Mouse (Mus musculus) ovary, adult 18-20 months (tissue): ENCODE results near the gene Hapln2.

ENCODE experiments used
- DNase-seq: peaks from one replicate; pipeline ENCODE4 v3.0.0; 2022; ENCODE audit warnings: low spot score, mixed read lengths

The Hapln2 gene

DNA sequence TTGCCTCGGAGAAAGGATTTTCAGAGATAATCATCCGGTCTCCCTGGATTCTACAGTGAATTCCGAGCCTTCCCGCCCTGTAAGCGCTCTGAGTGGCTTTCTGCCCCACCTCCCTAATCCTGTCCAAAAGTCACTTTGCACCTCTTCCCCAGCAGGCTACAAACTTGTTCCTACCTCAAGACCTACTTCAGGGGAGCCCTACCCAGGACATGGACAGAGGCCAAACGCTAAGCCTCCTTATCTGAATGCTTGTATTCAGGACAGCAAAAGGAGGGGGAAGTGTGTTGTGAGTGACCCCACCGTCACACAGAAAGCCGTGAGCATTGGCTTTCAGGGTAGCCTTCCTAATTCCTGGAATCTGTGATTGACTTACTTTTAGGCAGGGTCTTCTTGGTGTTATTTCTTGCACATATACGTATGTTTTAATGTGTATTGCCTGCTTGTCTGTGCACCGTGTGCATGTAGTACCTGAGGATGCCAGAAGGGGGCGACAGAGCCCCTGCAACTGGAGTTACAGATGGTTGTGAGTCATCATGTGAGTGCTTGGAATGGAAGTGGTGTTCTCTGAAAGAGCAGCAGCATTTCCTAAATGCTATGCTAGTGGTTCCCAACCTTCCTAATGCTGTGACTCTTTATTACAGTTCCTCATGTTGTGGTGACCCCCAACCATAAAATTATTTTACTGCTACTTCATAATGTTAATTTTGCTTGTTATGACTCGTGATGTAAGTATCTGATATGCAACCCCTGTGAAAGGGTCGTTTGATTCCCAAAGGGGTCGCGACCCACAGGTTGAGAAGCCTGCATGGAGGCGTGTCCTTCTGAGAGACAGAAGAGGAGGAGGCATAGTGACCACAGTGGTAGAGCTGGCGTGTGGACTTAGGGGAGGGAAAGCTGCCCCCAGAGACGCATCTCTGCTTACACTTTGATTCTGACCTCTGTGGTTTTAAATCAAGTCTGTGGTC lies 21.3 kb downstream of the Hapln2 start:
- DNase-seq = no peak

DNA sequence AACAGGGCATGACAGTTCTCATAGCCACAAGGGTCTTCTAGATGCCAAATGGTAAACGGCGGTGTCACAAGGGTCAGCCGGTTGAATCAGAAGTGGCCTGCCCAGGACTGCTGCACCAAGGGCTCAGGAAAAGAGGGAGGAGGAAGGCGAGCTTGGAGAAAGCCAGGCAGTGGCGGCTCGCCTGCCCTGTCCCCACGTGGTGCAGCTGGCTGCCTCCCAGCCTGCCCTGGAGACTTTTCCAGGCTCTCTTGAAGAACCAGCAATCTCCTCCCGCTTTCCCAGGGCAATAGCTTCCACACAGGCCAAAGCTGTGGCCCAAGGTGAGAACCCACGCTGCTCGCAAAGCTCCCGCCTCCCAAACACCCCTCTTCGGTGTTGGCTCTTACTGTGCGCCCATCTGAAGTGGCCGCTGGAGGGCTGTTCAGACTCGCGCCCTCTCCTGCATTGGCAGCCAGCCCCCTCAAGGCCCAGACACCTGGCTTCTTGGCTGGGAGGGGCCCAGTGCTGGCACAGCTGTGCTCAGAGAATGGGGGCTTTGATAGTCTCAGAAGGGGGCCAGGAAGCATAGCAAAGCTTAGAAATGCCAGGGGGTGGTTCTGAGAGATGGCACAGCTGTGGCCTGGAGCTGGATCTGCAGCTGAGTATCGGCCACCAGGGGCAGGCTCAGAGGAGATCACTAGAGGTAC lies 24.9 kb downstream of the Hapln2 start:
- DNase-seq = no peak

DNA sequence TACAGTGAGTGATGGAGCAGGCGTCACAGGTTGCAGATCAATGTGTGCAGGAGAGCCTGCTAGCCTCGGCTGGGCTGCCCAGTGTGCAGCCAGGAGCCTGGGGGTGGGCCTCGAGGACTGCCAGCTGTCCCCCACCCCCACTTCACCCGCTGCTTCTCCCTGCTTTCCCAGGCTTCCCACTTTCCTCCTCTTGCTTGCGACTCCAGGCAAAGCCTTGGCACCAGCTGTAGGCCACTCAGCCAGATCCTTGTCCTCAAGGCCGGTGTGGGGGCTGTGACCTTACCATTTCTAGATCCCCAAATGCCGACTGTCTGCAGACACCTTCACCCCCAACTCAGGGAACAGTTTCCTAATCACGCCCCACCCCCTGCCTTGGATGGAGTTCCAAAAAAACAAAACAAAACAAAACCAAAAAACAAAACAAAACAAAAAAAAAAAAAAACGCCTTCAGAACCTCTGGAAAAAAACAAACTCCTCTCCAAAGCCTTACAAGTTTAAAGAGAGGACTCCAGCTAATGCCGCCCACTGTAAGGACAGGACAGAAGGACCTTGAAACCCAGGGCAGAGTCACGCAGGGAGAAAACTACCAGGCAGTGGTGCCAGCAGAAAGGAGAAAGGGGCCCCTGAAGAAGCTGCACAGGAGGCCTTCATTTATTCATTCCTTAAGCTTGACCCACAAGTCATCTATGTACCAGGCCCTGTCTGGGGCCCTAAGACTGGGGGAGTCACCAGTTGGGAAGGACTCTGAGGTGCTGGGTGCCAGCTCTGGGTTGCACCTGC lies 26.4 kb downstream of the Hapln2 start:
- peak; percentile 62 for DNase-seq

DNA sequence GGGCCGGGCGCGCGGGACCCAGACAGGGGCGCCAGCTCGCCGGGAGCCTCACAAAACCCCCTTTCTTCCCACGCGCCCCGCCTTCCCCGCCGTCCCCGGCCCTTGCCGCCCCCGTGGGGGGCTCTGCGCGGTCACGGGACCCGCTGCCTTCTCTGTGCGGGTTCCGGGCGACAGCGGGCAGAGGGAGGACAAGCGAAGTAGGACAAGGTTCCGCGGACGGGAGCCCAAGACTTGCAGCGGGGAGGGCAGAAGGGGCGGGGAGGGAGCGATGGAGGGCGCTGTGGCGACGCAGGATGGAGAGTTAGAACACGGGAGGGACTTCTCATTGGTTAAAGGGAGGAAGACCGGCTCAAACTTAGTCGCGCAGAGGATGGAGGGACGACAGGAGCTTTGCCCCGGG lies 27.2 kb downstream of the Hapln2 start, which contains the start of gene Bcan:
Bcan (minus strand) TSS at position 50 of the 400 bp plus-strand sequence.
- DNase-seq = no peak

DNA sequence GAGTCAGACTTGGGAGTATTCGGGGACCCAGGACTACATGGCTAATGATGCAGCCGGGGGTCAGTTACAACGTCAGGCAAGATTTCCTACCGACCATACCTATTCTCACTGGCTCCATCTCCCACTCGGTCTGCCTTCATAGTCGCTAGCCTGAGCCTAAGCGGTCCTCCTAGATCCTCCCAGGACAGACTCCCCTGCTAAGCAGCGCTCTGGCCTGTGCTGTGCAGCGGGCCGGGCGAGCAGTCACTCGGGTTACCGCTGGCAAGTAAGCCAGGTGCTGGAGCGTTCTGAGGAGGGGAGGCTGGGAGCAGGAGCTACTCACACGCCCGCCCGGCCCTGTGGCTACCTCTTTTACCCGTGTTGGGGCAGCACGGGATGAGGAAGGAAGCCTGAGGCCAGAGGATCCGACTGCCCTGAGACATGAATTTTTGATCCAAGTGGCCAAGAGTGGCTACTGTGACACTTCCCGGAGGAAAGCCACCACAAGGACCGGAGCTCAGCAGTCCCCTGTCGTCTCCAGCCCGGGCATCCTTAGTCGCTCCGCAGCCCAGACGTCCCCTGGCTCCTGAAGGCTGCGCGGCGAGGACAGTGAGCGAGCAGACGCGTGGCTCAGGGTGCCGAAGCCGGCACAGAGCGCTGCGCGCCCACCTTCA lies 28.0 kb downstream of the Hapln2 start:
- no peak for DNase-seq

DNA sequence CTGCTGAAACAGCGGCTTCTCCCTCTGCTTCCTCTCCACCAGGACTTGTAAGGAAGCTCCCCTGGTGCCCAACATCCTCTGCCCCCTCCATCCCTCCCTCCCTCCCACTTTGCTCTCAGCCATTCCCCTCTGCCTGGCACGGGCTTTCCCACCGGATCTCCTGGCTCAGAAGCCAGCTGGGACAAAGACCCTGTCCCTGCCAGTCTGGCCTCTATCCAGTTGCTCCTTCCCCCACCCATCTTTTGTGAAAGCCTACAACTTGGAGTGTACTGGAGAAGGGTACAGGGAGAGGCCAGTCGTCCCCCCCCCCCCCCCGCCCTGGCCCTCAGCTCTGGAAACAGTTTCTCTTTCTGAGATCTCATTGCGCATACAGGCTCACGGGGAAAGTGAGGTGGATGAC lies 28.6 kb downstream of the Hapln2 start:
- DNase-seq = no peak

DNA sequence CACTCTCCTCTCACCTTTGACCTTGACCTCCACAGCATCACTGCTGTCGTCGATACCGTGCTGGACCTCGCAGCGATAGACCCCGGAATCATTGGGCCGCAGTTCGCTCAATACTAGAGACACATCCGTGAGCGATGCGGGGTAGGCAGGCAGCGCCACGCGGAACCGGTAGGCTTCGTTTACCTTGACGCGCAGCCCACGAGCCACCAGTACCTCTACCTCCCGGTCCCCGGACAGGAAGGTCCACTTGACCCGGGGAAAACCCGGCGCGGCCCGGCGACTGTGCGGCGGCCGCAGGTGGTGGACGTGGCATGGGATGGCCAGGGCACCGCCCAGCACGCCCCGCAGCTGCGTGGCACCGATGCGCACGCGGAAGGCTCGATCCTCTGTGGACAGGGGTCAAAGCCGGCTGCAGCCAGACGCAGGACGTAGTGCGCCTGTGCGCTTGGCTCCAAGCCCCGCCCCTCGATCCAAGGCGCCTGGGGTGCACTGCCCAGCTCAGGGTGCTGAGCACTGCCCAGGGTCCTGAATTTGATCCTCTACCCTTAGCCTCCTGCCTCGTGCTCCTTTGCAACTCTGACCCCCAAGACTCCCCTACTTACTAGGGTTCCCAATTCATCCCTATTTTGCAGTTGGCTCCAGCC lies 30.3 kb downstream of the Hapln2 start:
- no peak for DNase-seq

DNA sequence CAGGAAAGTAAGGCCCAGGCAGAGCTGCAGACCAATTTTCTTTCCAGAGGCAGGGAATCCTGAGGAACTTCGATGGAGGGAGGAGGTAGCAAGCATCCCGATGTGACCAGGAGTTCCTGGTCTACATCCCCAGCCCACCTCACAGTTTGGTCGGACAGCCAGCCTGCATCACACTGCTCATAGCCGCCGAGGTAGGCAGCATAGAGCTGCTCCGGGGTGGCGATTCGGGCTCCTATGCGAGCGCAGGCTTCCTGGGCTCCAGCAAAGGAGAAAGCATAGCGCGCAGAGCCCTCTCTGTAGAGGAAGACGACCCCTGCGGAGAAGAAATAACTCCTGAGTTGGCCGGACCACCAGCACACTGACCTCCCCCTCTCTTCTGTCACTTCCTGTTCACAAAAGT lies 31.0 kb downstream of the Hapln2 start:
- no peak for DNase-seq

DNA sequence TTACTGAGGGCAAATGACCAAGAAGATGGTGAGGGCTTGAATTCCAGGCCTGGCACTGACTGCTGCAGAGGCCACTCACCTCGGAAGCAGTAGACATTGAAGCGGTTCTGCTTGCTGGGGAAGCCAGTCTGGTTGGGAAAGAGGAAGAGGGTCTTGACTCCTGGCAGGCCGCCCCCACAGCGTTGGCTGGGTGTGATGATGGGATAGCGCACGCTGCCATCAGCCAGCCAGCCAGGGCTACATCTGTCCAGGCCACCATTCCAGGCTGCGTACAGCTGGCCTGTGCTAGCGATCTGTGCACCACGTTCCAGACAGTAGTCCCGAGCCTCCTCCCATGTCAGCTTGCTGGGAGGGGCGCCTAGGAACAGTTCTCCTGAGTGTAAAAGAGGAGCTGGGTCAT lies 32.1 kb downstream of the Hapln2 start:
- no peak for DNase-seq

DNA sequence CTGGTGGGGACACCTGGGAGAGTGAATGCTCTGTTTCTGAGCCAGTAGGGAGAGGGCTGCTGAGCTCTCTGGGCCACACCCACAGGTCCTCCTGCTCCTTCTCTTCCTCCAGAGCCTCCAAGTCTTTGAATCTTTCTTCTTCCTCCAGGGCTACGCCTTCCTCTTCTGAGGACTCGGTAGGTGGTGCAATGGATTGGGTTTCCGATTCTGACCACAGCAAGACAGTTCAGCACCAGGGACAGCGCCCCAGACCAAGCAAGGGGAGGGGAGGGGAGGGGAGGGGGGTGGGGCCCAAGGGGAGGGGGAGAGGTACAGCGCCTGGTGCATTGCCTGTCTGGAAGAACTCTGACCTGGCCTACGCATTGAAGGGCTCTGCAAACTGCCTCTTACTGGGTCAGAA lies 33.9 kb downstream of the Hapln2 start:
- no peak for DNase-seq

DNA sequence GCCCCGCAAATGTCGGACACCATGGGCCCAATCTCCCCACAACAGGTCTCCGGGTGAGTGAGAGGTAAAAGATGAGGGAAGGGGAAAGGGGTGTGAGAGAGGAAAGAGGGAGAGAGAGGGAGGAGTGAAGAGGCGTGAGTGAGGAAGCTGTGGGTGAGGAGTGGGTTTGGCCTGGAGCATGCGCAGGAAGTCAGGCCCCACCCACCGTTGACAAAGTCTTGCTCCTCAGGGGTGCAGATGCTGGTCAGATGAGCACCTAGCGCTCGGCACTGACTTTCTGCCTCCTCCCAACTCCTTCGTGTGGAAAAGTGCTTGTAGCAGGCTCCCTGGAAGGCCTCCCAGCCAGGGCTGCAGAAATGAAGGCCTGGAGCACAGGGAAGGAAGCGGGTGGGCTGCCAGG lies 37.4 kb downstream of the Hapln2 start:
- no peak for DNase-seq

DNA sequence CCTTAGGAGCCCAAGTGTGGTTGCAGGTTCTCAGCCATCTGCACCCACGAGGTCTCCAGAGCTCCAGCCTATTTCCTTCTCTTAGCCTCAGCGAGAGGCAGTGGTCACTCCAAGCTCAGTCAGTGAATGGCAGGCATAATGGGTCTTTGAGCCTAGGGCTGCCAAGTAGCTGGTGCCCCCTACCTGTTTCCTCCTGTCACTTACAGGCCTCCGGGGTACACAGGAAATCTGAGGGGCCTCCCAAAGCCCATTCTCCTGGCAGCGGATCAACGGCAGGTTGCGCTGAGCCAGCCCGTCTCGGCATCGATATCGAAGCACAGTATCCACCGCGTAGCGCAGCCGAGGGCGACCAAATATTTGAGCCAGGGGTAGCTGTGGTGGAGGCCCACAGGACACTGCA lies 39.3 kb downstream of the Hapln2 start:
- no peak for DNase-seq

DNA sequence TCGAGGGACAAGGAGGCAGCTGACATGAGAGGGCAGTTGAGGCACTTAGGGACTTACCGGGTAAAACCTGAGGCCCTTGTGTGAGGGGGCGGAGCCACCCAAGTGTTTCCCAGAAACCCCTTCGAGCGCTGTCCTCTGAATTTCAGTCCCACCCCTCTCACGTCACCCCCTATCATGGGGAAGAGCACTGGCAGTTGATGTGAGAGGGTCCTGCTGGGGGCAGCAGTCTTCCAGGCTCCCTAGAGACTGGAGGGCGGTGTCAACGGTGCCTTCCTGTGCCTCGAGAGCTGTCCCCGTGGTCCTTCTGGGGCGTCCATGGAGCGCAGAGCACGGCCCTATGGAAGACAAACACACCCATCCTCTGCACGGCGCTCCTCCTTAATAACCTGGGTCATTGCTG lies 39.8 kb downstream of the Hapln2 start:
- no peak for DNase-seq

DNA sequence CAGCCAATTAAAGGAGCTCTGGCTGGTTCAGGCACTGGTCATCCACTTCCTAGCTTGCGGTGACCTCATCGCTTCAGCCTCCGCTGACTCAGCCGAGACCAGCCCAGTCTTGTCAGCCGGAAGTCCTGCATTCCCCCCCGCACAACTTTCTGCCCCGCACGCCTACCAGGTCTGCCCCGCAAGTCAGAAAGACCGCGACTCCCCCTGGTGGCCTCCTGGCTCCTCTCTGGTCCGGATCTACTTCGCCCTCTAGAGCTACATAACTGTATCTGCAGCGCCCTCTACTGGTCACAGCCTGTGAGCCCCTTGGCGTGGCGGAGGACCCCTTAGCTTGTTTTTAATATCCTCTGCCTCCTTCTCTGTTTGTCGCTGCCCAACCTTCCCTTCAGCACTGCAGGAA lies 40.5 kb downstream of the Hapln2 start:
- DNase-seq = peak; percentile 81

DNA sequence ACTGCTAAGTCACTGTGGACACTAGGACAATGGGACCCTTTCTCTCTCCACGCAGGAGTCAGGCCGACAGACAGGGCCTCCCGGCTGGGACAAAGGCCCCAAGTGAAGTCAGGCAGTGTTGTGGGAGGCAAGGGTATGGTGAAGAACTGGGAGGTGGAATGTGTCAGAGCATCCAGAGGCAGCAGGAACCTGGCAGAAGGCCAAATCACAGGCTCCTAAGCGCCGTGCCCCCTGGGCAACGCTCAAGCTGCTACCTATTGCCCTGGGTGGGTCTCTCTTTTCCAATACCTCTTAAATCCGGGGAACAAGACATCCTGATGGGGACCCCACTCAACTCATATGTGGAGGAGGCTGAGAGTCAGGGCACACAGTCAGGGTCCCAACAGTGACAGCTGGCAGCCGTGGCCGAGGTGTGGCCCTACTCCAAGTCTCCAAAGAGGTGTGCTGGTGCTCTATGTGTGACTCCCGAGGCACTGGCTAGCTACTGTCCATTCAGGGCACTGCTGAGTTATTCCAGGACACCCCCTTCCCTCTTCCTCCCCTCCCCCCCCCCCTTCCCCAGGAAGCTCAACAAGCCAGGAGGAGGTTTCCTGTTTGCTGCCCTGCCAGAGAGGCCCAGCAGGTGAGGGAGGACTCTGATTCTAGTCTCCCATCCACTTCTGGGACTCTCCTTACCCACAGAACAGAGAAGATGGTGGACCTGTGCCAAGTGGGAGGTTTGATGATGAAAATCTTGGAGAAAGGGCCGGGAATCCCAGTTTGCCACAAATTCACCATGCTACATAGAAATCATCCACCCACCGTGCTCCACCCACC lies 41.7 kb downstream of the Hapln2 start:
- DNase-seq = no peak

DNA sequence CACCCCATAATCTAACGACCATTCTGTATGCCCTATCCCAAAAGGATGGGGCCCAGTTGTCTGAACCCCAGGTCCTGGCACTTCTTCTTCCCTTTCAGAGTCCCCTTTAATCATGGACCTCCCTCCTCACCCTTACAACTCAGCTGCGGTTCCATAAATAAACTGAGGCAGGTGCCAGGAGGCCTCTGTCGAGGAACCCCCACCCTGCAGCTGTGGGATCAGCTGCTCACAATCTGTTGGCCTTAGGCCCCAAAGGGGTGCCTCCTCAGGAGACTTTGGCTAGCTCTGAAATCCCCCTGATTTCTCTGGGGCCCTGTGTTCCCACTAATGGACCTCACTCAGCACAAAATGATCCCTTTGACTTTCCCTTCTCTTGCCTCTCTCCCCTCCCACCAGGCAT lies 43.3 kb downstream of the Hapln2 start:
- no peak for DNase-seq

DNA sequence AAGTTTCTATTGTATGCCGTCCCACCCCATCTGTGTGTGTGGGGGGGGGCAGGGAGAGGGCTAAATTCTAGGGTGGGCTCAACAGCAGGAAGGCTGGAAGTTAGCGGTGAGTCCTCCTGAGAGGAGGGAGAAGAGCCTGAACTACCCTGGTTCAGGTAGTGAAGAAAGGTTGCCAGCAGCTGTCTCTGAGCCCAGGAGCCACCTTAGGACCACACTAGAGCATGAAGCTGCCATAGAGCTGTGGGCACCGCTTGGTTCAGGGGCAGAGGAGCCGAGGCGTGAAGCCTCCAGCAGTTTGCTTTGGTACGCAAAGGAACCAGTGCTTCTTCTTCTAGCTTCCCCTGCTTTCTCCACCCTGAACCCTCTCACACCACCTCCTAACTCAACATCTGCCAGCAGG lies 43.8 kb downstream of the Hapln2 start:
- no peak for DNase-seq

DNA sequence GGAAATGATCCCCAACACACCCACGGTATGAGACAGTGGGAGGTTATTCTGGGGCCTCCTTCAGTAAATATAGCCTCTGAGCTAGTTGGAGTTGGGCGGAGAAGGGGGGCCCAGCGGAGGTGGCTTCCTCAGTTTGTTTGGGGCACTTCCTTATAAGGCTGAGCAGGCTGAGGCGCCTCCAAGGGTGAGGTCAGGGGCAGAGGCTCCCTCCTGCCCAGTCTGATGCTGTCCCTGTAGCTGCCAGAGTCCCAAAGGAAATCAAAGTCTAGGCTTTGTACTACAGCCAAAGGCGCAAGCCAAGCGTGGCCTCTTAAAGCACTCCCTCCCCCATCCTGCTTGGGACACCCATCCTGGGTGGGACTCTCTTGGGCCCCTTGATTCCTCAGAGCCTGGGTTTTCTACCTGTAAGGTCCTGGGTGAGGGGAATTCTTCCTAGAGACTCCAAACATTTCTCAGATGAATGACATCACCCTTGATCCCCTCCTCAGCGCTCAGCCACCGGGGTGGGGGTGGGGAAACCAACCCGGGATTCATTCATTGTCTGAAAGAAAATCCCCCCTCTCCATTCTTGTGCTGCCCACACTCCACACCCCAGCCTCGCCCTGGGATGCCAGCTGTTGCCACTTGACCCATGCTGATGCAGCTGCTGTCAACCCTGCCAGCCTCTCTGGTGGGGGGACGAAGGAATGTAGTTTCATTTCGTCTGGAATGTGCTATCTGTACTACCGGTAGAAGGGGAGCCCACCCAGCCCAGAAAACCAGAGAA lies 44.4 kb downstream of the Hapln2 start:
- DNase-seq = no peak

DNA sequence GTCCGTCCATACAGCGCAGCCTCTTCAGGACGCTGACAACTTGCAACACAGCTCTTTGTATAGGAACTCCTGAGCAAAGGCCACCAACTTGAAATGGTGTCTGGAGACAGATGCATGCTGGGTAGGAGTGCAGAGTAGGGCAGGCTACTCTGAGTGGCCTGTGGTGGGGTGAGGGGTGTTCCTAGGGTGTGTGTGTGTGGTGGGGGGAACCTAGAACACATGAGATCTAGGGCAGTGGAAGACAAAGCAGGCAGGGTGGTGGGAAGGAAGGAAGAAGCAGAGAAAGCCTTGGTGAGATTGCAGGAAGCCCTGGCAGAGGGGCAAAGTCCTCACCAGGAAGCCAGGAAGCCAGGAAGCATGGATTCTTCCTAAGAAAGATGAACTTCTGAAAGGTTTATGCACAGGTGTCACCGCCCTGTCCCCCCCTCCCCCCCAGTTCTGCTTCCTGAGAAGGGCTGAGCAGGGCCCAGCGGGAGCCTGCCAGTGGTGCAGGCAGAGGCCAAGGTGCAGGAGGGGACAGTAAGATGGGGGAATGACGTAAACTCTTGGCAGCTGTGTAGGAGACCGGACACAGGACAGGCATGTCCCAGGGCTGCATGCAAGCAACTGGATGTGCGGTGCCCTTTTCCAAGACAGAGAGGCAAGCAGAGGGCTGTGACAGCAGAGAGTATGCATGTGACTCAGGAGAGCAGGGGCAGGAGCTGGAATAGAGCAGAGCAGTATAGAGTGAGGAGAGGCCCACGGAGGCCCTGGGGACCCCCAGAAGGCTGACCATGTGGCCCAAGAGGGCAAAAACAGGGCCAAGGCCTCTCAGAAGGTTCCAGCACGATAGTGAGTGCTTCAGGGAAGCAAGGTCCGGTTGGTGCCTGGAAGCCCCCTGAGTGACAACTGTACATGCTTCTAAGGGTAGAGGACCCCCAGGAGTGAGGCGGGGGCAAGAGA lies 45.2 kb downstream of the Hapln2 start:
- no peak for DNase-seq
